Mouse (Mus musculus) heart, postnatal 0 days (tissue): ENCODE measurements around the gene Sparc. TPM values are rescaled to one million over a fixed set of nuclear protein-coding genes. Genes with fewer than 3 reads are reported as not detected.

ENCODE experiments used
- ATAC-seq: fragments of 200-750 bp; cut with Nextera tagmentation; 2 replicates; pipeline ENCODE4 v1.8.0; 2017; ENCODE audit warnings: low read depth, moderate number of reproducible peaks, moderate library complexity; ENCODE audit not compliant: insufficient read depth
- DNase-seq: peaks from one replicate; pipeline ENCODE4 v3.0.0-alpha.2; 2016; ENCODE audit warnings: low spot score
- H3K27ac ChIP-seq: fragments of 300-500 bp; sonication (generic); 2 replicates; pipeline ENCODE4 v1.5.1; 2014; ENCODE audit warnings: low read depth, mild to moderate bottlenecking
- H3K27me3 ChIP-seq: fragments of 300-500 bp; sonication (generic); 2 replicates; pipeline ENCODE4 v1.6.1; 2014; ENCODE audit warnings: low read length, mixed read lengths; ENCODE audit not compliant: control insufficient read depth, insufficient read depth
- H3K36me3 ChIP-seq: fragments of 300-500 bp; sonication (generic); replicated peaks from 2 replicates; pipeline ENCODE4 v1.6.1; 2014; ENCODE audit warnings: low read length, mixed read lengths; ENCODE audit not compliant: control insufficient read depth, insufficient read depth
- H3K4me1 ChIP-seq: fragments of 300-500 bp; sonication (generic); 2 replicates; pipeline ENCODE4 v1.6.1; 2014; ENCODE audit warnings: antibody characterized with exemption; ENCODE audit not compliant: control insufficient read depth, insufficient read depth
- H3K4me2 ChIP-seq: fragments of 300-500 bp; sonication (generic); 2 replicates; pipeline ENCODE4 v1.6.1; 2014; ENCODE audit warnings: low read depth, mild to moderate bottlenecking, low read length, moderate library complexity
- H3K4me3 ChIP-seq: fragments of 300-500 bp; sonication (generic); 2 replicates; pipeline ENCODE4 v1.5.1; 2014; ENCODE audit warnings: low read depth, low read length
- H3K9ac ChIP-seq: fragments of 300-500 bp; sonication (generic); replicated peaks from 2 replicates; pipeline ENCODE4 v1.6.1; 2014; ENCODE audit warnings: low read depth, low read length, mixed read lengths
- H3K9me3 ChIP-seq: fragments of 300-500 bp; sonication (generic); replicated peaks from 2 replicates; pipeline ENCODE4 v1.6.1; 2016; ENCODE audit warnings: low read length; ENCODE audit not compliant: control insufficient read depth
- CTCF ChIP-seq: IDR thresholded peaks from 2 replicates; pipeline ENCODE4 v1.5.1; 2016; ENCODE audit warnings: antibody characterized with exemption, control low read depth, low read depth
- EP300 ChIP-seq: IDR thresholded peaks from 2 replicates; pipeline ENCODE4 v1.6.1; 2016; ENCODE audit warnings: antibody characterized with exemption, low read depth
- WGBS: fragments of 180-500 bp; shearing (Covaris S2); extraction: QIAGEN DNeasy Blood & Tissue Kit; methylation state at CpG from one replicate; pipeline ENCODE4 v1.1.7; 2014; 5-methylcytosine and 5-hydroxymethylcytosine counted together
- polyA plus RNA-seq: library from polyadenylated mRNA; unstranded; fragments of >200 nt; fragmentation: Nextera tagmentation; extraction: Ambion mirVana; gene quantifications from 2 replicates; pipeline ENCODE4 v1.2.1, GENCODE M21; 2015
- total RNA-seq: library from RNA; depleted of rRNA; stranded (reverse); fragments of >200 nt; gene quantifications from 2 replicates; pipeline ENCODE4 v1.2.3, GENCODE M21; 2014; ENCODE audit warnings: low replicate concordance

Gene Sparc
- total and polyA plus RNA-seq, 2 experiments from 2014 or later = 887 to 1,674 TPM

DNA sequence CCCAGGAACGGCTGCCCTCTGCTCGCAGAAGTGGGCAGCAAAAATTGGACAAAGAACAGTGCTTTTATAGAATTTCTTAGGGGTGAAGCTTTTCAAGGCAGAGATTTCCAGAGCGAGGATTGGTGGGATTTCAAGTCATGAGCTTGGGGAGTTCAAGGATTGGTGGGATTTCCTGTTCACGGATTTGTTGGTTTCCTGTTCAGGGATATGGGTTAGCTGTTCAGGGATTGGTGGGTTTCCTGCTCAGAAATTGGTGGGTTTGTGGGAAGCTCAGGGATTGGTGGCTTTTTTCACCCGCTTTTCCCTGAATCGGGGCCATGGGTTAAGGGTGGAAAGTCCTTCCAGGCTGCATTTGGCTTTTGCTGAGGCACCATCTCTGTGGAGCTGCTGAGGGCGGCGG is 35.4 kb downstream of the Sparc start:
- H3K27me3 ChIP-seq = 0 out of 2 replicates have a peak, but pooled peaks cover 10% of the 10 kb centered on the region
- no peak overlapping the region for H3K4me2 ChIP-seq
- H3K4me3 ChIP-seq = no peak overlapping the region
- H3K9me3 ChIP-seq = no peaks in the 10 kb centered on the region
- no peak overlapping the region for H3K9ac ChIP-seq
- no peak for DNase-seq
- no peak for TF ChIP-seq CTCF
- TF ChIP-seq EP300 = no peak
- no peaks in the 10 kb centered on the region for H3K36me3 ChIP-seq
- H3K27ac ChIP-seq = no peak overlapping the region
- 49% methylated on average over 8 of the region's 8 CpGs for WGBS
- H3K4me1 ChIP-seq = no peaks in the 10 kb centered on the region
- ATAC-seq = no peak

DNA sequence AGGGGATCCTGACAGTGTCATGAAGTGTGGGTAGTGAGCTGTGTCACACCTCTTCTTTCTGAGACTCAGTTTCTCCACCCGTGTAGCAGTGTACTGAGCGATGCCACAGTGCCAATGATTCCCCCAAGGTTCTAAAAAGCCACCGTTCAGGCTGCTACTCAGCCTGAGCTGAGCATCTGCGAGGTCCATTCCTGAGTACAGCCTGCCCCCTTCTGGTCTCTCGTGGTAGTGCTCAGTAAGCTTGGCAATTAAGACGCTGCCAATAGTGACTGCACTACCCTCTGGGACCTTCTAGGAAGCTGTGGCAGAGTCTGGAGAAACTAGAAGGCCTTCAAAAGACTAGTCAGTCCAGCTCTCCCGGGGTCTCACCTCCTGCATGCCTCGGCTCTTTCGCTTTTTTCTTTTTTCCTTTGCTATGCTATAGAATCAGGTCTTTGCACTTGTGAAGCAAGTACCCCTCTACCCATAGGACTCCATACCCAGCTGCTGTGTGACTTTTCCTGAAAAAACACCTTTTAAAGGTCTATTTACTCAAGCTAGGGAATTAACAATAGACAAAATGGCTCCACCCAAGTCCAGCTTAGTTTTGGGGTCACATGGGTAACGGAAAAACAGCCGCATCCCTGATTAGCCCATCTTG is 36.4 kb downstream of the Sparc start:
- TF ChIP-seq EP300 (no peak), CTCF (peak; percentile 99)
- DNase-seq (peak; percentile 85), ATAC-seq (peak; percentile 75)
- H3K4me2 ChIP-seq = no peak overlapping the region
- H3K27ac ChIP-seq = no peak overlapping the region
- no peaks in the 10 kb centered on the region for H3K9me3 ChIP-seq
- 0 out of 2 replicates have a peak, but pooled peaks cover 10% of the 10 kb centered on the region for H3K27me3 ChIP-seq
- H3K36me3 ChIP-seq = no peaks in the 10 kb centered on the region
- no peak overlapping the region for H3K9ac ChIP-seq
- 10% methylated on average over 11 of the region's 11 CpGs for WGBS
- no peak overlapping the region for H3K4me3 ChIP-seq
- 0 out of 2 replicates have a peak, but pooled peaks cover under 1% of the 10 kb centered on the region for H3K4me1 ChIP-seq

DNA sequence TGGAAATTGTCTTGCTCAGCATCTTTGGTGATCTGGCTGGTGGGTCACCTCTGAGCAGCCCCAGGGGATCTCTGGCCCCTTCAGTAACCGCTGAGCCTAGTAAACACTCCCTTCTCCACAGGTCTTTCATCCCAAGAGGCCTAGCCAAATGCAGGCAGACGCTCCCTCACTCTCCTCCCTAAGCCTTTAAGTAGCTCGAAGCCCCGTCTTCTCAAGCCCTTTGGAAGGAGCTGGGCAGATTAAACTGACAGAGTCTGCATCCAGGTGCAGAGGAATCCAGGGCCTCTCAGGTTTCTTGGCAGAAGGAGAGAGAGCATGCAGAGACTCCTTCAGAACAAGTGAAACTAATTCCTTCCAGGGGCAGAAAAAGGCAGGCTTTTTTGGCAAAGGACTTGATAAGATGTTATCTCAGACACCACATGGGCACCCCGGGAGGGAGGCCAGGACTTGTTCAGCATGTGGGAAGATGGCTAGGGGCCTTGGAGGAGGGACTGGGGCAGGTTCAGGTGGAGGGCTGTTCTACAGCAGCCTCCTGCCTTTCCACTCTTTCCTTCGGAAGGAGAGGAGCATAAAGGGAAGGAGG is 39.4 kb downstream of the Sparc start:
- Histone ChIP-seq H3K27me3 (0 out of 2 replicates have a peak, but pooled peaks cover 10% of the 10 kb centered on the region), H3K4me1 (peaks cover 14% of the 10 kb centered on the region), H3K36me3 (no peaks in the 10 kb centered on the region), H3K27ac (no peak overlapping the region), H3K9me3 (no peaks in the 10 kb centered on the region), H3K4me3 (no peak overlapping the region), H3K4me2 (no peak overlapping the region), H3K9ac (no peak overlapping the region)
- no peak for TF ChIP-seq CTCF
- TF ChIP-seq EP300 = no peak
- no peak for DNase-seq
- no peak for ATAC-seq
- 48% methylated on average over 6 of the region's 6 CpGs for WGBS

DNA sequence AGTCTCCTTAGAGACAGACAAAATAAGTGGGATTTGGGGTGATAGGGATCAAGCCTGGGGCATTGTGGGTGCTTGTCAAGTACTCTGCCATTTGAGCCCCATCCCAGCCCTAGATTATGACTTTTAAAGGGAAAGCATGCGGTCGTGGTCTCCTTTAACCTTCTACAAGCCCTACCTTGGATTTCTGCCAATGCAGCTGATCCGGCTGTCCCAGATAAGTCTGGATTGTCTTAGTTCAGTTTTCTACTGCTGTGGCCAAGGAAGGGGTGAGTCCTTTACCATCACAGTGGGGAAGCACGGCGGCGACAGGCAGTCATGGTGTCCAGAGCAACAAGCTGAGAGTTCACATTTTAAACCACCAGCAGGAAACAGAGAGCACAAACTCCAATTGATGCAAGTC is 42.1 kb downstream of the Sparc start:
- Histone ChIP-seq H3K4me3 (no peak overlapping the region), H3K27ac (no peak overlapping the region), H3K4me2 (no peak overlapping the region), H3K27me3 (no peaks in the 10 kb centered on the region), H3K36me3 (no peaks in the 10 kb centered on the region), H3K9me3 (no peaks in the 10 kb centered on the region), H3K9ac (no peak overlapping the region), H3K4me1 (peaks cover 20% of the 10 kb centered on the region)
- WGBS = 2% methylated on average over 6 of the region's 6 CpGs
- TF ChIP-seq EP300 (no peak), CTCF (no peak)
- ATAC-seq (no peak), DNase-seq (peak; percentile 44)

DNA sequence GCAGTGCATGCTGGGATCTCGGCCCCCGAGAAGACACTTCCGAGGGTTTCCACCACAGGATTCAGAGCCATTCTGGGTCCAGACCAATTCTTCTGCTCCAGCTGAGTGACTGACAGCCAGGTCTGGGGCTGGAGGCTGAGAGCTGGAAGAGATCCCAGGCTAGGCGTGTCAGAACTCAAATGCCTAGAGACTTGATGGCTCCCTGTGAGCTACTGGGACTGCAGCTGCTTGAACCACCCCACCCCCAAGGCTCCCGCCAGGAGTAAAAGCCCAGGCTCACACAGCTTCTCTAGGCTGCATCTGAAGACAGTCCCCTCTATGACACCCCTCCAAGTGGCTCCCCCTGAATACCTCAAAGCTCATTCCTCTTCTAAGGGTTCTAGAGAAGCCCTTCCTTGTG is 44.6 kb downstream of the Sparc start:
- 14% methylated on average over 5 of the region's 5 CpGs for WGBS
- H3K4me3 ChIP-seq = no peak overlapping the region
- H3K4me2 ChIP-seq = no peak overlapping the region
- H3K27ac ChIP-seq = no peak overlapping the region
- no peak overlapping the region for H3K9ac ChIP-seq
- H3K9me3 ChIP-seq = no peaks in the 10 kb centered on the region
- ATAC-seq = peak; percentile 75
- TF ChIP-seq CTCF (no peak), EP300 (no peak)
- H3K4me1 ChIP-seq = peaks cover 20% of the 10 kb centered on the region
- no peaks in the 10 kb centered on the region for H3K36me3 ChIP-seq
- peaks cover 3% of the 10 kb centered on the region; the same call in 1 of the 2 replicates for H3K27me3 ChIP-seq
- peak; percentile 77 for DNase-seq

DNA sequence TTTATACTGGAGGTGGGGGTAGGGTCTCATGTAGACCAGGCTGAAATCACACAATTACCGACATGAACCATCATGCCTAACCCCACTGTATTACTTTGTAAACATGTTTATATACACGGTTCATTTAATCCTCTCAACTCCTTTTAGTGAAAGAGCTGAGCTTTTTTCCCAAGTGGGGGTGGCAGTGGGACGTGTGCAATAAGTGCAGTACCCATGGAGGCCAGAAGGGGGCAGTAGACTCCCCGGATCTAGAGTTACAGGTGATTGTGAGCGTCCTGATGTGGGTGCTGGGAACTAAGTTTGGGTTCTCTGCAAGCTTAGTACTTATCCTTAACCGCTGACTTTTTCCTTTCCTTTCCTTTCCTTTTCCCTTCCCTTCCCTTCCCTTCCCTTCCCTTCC is 49.1 kb downstream of the Sparc start:
- TF ChIP-seq CTCF = peak; percentile 16
- no peak for TF ChIP-seq EP300
- no peak overlapping the region for H3K27ac ChIP-seq
- H3K4me2 ChIP-seq = no peak overlapping the region
- DNase-seq (no peak), ATAC-seq (no peak)
- H3K9me3 ChIP-seq = no peaks in the 10 kb centered on the region
- peaks cover 5% of the 10 kb centered on the region; the same call in 1 of the 2 replicates for H3K27me3 ChIP-seq
- no peak overlapping the region for H3K9ac ChIP-seq
- H3K36me3 ChIP-seq = no peaks in the 10 kb centered on the region
- 47% methylated on average over 6 of the region's 6 CpGs for WGBS
- no peak overlapping the region for H3K4me3 ChIP-seq
- peaks cover 9% of the 10 kb centered on the region for H3K4me1 ChIP-seq
